Mouse (Mus musculus): ENCODE results near the gene Cgnl1.

Gene Cgnl1

GRCm38 (mm10) chr9:71578896-71579564, 192.4 kb downstream of the Cgnl1 start:
- no peak for TF ChIP-seq GATA4 (IDR thresholded peaks at IDR 0.05; ENCODE audit: insufficient replicate concordance, low read length)

Measured in liver, adult (tissue).